Mouse (Mus musculus) skeletal muscle tissue, adult 2 months (tissue): ENCODE measurements around the gene Kansl3.

ENCODE experiments used
- DNase-seq: peaks from one replicate; pipeline ENCODE4 v3.0.0-alpha.2; 2012; ENCODE audit warnings: low read depth, low spot score

Kansl3 gene

GRCm38 (mm10) chr1:36368969-36369645 lies at the start of gene Kansl3:
Gene Kansl3, minus strand, starts transcription at chr1:36369181.
- DNase-seq, result peak; percentile 79

- no peak for DNase-seq
Observed at GRCm38 (mm10) chr1:36404531-36404930, 35.5 kb upstream of the Kansl3 start.

- no peak for DNase-seq
Observed at GRCm38 (mm10) chr1:36401509-36401908, 32.5 kb upstream of the Kansl3 start.

- DNase-seq, result no peak
Observed at GRCm38 (mm10) chr1:36397041-36397440, 28.1 kb upstream of the Kansl3 start.

- no peak for DNase-seq
Observed at GRCm38 (mm10) chr1:36379582-36379981, 10.6 kb upstream of the Kansl3 start.

GRCm38 (mm10) chr1:36378880-36379279 lies 9.9 kb upstream of the Kansl3 start:
- no peak for DNase-seq

- no peak for DNase-seq
Observed at GRCm38 (mm10) chr1:36371934-36372845, 3.2 kb upstream of the Kansl3 start, which contains the start of gene Fer1l5. Gene Fer1l5, plus strand, starts transcription at chr1:36372291.

- DNase-seq, result no peak
Observed at GRCm38 (mm10) chr1:36370918-36371317, 1.9 kb upstream of the Kansl3 start.

GRCm38 (mm10) chr1:36368112-36368968 lies 641 bp downstream of the Kansl3 start:
- peak; percentile 31 for DNase-seq

- no peak for DNase-seq
Observed at GRCm38 (mm10) chr1:36367698-36368097, 1.3 kb downstream of the Kansl3 start.

GRCm38 (mm10) chr1:36356955-36357695 lies 11.9 kb downstream of the Kansl3 start:
- DNase-seq, result no peak

- DNase-seq, result no peak
Observed at GRCm38 (mm10) chr1:36352351-36352750, 16.6 kb downstream of the Kansl3 start.

- no peak for DNase-seq
Observed at GRCm38 (mm10) chr1:36342547-36342946, 26.4 kb downstream of the Kansl3 start.

- DNase-seq, result peak; percentile 32
Observed at GRCm38 (mm10) chr1:36332955-36333887, 35.8 kb downstream of the Kansl3 start.

GRCm38 (mm10) chr1:36331743-36332142 lies 37.2 kb downstream of the Kansl3 start:
- DNase-seq, result no peak

GRCm38 (mm10) chr1:36326815-36327214 lies 42.2 kb downstream of the Kansl3 start:
- DNase-seq, result no peak

GRCm38 (mm10) chr1:36325900-36326321 lies 43.1 kb downstream of the Kansl3 start:
- no peak for DNase-seq

- DNase-seq, result no peak
Observed at GRCm38 (mm10) chr1:36323746-36324448, 45.1 kb downstream of the Kansl3 start.

- no peak for DNase-seq
Observed at GRCm38 (mm10) chr1:36323076-36323475, 45.9 kb downstream of the Kansl3 start.
